Mouse (Mus musculus): Measurements from ENCODE around the gene Ccdc28b. TPM values are rescaled to one million over a fixed set of nuclear protein-coding genes. Genes with fewer than 3 reads are reported as not detected.

Ccdc28b gene
- total and polyA plus RNA-seq, 3 experiments = 10.8 to 16.8 (median 11.3) TPM

DNA sequence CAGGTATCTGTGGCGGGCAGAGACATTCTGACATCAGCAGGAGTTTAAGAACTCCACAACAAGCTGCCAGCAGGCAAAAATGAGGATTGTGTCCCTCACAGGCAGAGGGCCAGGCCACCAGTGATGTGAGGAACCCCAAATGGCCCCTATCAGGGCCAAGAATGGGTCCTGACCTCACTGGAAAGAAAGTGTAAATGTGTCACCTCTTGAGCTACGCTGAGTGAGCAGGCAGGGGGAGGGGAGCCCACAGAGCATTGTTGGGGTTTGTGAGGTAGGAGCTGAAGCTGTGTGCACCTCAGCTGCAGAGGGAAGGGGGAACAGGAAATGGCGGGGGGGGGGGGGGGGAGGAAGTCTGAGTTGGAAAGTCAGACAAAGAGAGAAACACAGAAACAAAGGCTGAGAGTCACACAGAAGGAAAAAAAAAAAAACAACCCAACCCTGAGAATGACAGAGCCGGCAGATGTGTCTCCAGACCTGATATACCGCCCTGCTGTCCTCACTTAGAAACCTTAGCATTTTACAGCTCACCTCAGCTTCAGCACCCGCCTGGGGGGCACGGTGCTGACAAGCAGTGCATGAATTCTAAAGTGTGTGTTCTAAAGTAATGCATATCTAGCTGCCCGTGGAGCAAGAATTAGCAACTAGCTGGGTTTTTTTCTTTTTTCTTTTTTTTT is 48.4 kb downstream of the Ccdc28b start:
- TF ChIP-seq POLR2A (IDR thresholded peaks at IDR 0.05; ENCODE audit: insufficient read depth, low read depth, low read length) (no peak), EP300 (IDR thresholded peaks at IDR 0.05; ENCODE audit: insufficient read depth, low read depth, low read length) (no peak), CTCF (IDR thresholded peaks at IDR 0.05) (no peak)
- WGBS = 29% methylated on average over 7 of the region's 8 CpGs
- intact Hi-C loops (cut with DNase I) = loop anchor here (2.0 kb wide), 1 partner anchor 19 kb away; no protein-coding TSS in a partner anchor
- Histone ChIP-seq H3K4me3 (no peak overlapping the region), H3K79me2 (replicated peaks; ENCODE audit: control insufficient read depth, insufficient read depth, low read length) (no peaks in the 10 kb centered on the region), H3K36me3 (ENCODE audit: control insufficient read depth, insufficient read depth, low read length) (no peaks in the 10 kb centered on the region), H3K27me3 (ENCODE audit: control insufficient read depth, insufficient read depth, low read length) (no peaks in the 10 kb centered on the region), H3K27ac (no peak overlapping the region), H3K4me1 (ENCODE audit: control insufficient read depth, insufficient read depth, low read length) (peaks cover 7% of the 10 kb centered on the region), H3K9ac (ENCODE audit: low read depth, low read length) (no peak overlapping the region)
- DNase-seq = peak in 1 of 2 experiments; percentile 62

DNA sequence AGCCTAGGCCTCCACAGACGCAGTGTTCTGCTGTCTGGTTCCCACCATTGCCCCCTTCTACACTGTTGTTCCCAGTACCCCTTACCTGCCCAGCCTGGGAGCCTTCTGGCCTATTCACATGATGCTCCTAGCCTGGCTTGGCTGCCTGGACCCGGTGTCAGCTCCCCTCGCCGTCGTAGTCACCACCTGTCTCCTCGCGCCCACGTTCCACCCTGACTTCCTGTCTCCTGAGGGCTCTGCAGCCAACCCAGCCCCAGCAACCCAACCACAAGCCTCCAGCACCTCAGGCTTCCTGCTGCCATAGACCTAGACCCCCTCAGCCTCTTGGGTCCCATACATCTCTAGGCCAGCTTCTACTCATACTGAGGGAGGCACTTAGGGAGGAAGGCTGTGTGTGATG is 50.3 kb downstream of the Ccdc28b start, which contains the start of gene Lck:
Gene Lck (minus strand): TSS at position 212 of the 400 bp plus-strand sequence.
- no peak within 1 kb of the TSS for H3K9ac ChIP-seq (ENCODE audit: low read depth, low read length)
- no peaks in the 10 kb centered on the region for H3K27me3 ChIP-seq (ENCODE audit: control insufficient read depth, insufficient read depth, low read length)
- H3K36me3 ChIP-seq (ENCODE audit: control insufficient read depth, insufficient read depth, low read length) = no peaks in the 10 kb centered on the region
- TF ChIP-seq POLR2A (IDR thresholded peaks at IDR 0.05; ENCODE audit: insufficient read depth, low read depth, low read length) (no peak), EP300 (IDR thresholded peaks at IDR 0.05; ENCODE audit: insufficient read depth, low read depth, low read length) (no peak), CTCF (IDR thresholded peaks at IDR 0.05) (no peak)
- H3K4me3 ChIP-seq = no peak within 1 kb of the TSS
- H3K79me2 ChIP-seq (replicated peaks; ENCODE audit: control insufficient read depth, insufficient read depth, low read length) = no peaks in the 10 kb centered on the region
- intact Hi-C loops (cut with DNase I) = no loop called here
- no peak within 1 kb of the TSS for H3K27ac ChIP-seq
- DNase-seq = peak in 1 of 2 experiments; percentile 23
- H3K4me1 ChIP-seq (ENCODE audit: control insufficient read depth, insufficient read depth, low read length) = peaks cover 4% of the 10 kb centered on the region
- WGBS = 79% methylated on average over 8 of the region's 8 CpGs

GRCm38 (mm10) chr4:129573093-129573370 is 50.7 kb downstream of the Ccdc28b start:
- Histone ChIP-seq H3K4me1 (ENCODE audit: control insufficient read depth, insufficient read depth, low read length) (peaks cover 3% of the 10 kb centered on the region), H3K4me3 (no peak overlapping the region), H3K36me3 (ENCODE audit: control insufficient read depth, insufficient read depth, low read length) (no peaks in the 10 kb centered on the region), H3K79me2 (replicated peaks; ENCODE audit: control insufficient read depth, insufficient read depth, low read length) (no peaks in the 10 kb centered on the region), H3K9ac (ENCODE audit: low read depth, low read length) (no peak overlapping the region), H3K27me3 (ENCODE audit: control insufficient read depth, insufficient read depth, low read length) (no peaks in the 10 kb centered on the region), H3K27ac (no peak overlapping the region)
- no peak for DNase-seq
- 95% methylated on average over 4 of the region's 4 CpGs for WGBS
- TF ChIP-seq POLR2A (IDR thresholded peaks at IDR 0.05; ENCODE audit: insufficient read depth, low read depth, low read length) (no peak), CTCF (IDR thresholded peaks at IDR 0.05) (no peak), EP300 (IDR thresholded peaks at IDR 0.05; ENCODE audit: insufficient read depth, low read depth, low read length) (no peak)
- intact Hi-C loops (cut with DNase I) = no loop called here

DNA sequence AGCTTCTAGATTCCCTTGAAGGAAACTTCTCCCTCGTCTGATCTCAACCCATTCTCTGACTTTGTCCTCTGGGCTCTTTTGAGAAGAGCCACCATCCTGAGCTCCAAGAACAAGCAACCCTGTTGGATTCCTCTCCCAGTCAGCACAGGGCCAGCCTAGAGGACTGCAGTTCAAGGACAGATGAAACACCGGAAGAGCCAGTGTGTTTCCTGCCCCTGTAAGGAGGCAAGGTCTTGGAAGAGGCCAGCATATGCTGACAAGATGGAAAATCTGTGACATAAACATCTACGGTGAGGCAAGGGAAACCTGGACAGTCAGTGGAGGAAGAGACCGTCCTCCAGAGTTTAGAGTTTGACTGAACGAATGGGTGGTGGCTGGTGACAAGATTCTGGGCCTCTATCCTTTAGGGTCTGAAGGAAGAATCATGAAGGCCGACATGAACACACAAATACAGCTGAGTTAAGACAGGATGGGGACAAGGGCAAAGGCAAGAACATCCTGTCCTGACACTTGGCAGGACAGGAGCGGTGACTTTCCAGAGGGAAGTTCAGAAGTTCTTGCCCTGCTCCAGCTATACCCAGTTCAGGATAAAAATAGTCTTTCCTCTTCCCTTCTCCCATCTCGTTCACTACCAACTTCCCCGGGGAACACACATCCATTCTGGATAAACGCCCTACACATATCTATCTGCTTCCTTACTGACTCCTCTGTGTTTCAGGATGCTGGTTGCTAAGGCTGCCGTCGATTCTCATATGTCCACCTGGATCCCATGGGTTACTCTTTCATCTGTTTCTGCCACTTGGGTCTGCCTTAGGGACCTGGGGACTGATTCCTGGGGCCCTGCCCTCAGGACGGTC is 51.3 kb downstream of the Ccdc28b start:
- no peak overlapping the region for H3K4me3 ChIP-seq
- WGBS = 38% methylated on average over 13 of the region's 13 CpGs
- intact Hi-C loops (cut with DNase I) = no loop called here
- TF ChIP-seq POLR2A (IDR thresholded peaks at IDR 0.05; ENCODE audit: insufficient read depth, low read depth, low read length) (no peak), EP300 (IDR thresholded peaks at IDR 0.05; ENCODE audit: insufficient read depth, low read depth, low read length) (no peak), CTCF (IDR thresholded peaks at IDR 0.05) (no peak)
- no peak overlapping the region for H3K27ac ChIP-seq
- H3K4me1 ChIP-seq (ENCODE audit: control insufficient read depth, insufficient read depth, low read length) = peaks cover 1% of the 10 kb centered on the region
- no peak for DNase-seq
- no peaks in the 10 kb centered on the region for H3K27me3 ChIP-seq (ENCODE audit: control insufficient read depth, insufficient read depth, low read length)
- no peaks in the 10 kb centered on the region for H3K79me2 ChIP-seq (replicated peaks; ENCODE audit: control insufficient read depth, insufficient read depth, low read length)
- no peaks in the 10 kb centered on the region for H3K36me3 ChIP-seq (ENCODE audit: control insufficient read depth, insufficient read depth, low read length)
- H3K9ac ChIP-seq (ENCODE audit: low read depth, low read length) = no peak overlapping the region

DNA sequence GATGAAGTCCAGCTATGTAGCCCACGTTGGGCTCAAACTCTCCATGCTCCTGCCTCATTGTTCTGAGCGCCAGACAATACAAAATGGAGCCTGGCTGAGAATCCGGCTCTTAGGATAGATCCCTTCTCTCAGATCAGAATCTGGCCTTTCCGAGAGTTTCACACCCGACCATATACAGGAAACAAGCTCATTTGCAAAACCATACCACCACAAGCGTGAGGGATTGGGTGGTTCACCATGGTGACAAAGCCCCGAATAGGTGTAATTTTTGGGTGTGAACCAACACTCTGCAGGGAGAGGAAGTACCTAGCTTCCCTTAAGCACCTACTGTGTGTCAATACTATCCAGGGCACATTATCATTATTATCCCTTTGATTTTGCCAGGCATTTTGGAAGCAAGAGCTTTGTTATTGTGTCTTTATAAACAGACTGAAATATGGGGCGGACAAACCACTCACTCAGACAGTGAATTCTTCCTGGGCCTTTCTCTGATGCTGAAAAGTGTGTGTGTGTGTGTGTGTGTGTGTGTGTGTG is 52.1 kb downstream of the Ccdc28b start:
- 78% methylated on average over 8 of the region's 8 CpGs for WGBS
- intact Hi-C loops (cut with DNase I) = no loop called here
- TF ChIP-seq POLR2A (IDR thresholded peaks at IDR 0.05; ENCODE audit: insufficient read depth, low read depth, low read length) (no peak), EP300 (IDR thresholded peaks at IDR 0.05; ENCODE audit: insufficient read depth, low read depth, low read length) (no peak), CTCF (IDR thresholded peaks at IDR 0.05) (no peak)
- no peak overlapping the region for H3K27ac ChIP-seq
- H3K79me2 ChIP-seq (replicated peaks; ENCODE audit: control insufficient read depth, insufficient read depth, low read length) = no peaks in the 10 kb centered on the region
- no peaks in the 10 kb centered on the region for H3K27me3 ChIP-seq (ENCODE audit: control insufficient read depth, insufficient read depth, low read length)
- DNase-seq = no peak
- no peaks in the 10 kb centered on the region for H3K36me3 ChIP-seq (ENCODE audit: control insufficient read depth, insufficient read depth, low read length)
- H3K4me3 ChIP-seq = no peak overlapping the region
- no peak overlapping the region for H3K9ac ChIP-seq (ENCODE audit: low read depth, low read length)
- no peaks in the 10 kb centered on the region; the same call in 1 of the 2 replicates for H3K4me1 ChIP-seq (ENCODE audit: control insufficient read depth, insufficient read depth, low read length)

Data from heart, adult 2 months (tissue).